Mouse (Mus musculus) layer of hippocampus, adult 9-11 months (tissue): Measurements from ENCODE around the gene Dstyk.

ENCODE experiments used
- DNase-seq: peaks from one replicate; pipeline ENCODE4 v3.0.0; 2022

Dstyk gene

DNA sequence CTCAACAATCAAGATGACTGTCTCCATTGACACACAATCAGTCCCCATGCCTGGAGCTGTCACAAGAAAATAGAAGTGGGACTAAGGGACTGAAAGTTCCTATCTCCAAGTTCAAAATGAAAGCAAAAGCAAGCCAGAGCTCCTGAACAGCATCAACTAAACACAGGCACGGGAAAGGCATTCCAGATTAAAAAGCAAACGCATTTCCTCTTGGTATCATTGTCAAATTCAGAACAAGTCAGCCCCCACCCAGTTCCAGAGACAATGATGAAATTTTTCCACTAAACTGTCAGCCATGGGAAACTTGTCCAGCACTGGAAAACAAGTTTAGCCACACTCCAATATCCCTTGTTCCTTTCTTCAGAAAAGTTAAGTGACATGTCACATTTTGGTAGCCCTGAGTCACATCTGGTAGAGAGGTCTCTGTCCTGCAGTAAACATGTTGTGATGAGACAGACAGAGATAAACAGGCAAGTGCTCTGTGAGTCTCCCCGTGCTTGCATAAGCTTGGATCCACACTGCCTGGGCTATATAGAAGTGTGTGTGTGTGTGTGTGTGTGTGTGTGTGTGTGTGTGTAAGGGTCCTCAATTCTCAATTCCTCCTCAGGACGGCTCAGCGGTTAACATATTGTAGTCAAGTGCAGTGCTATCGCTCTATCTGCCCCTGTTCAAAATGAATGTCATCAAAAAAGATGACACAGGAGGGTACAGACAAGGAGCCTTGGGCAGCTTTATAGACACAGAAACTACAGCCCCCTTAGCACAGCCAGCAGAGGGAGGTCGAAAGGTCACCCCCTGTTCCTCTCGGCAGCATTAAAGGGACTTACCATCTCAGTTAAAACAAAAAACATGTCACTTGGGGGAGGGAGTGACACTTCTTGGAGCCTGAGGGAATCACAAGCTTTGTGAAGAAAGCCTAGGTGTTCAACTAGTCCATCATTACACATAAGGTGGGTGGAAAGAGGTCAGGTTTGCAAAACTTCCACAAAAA lies 28.2 kb upstream of the Dstyk start:
- no peak for DNase-seq

DNA sequence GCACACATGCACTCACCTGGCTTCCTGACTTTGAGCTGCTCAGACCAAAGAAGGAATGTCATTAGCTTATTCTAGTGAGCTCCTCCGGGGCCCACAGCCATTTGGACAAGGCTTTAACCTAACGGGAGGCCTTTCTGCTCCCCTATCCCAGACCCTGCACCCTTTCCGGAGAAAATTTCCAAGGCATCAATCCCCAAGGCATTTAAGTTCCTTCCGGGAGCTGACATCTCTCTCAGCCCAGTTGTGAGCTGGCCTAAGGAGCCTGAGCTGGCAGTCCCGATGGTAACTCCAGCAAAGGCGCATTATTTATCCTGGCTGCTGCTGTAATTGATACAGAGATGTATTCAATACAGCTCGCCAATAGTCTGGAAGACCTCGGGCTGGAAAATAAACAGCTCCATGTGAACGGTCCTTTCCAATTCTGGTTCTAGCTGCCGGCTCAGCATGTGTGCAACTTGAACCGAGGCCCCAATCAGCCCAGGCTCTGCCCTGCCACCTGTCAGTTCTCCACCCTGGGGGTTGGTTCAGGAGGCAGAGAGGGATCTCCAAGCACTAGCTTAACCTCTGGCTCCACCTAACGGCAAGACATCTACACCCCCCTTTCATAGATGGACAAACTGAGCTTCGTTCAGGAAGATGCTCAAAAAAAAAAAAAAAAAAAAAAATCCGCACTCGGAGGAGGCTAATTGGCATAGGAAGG lies 27.3 kb upstream of the Dstyk start:
- DNase-seq, result peak; percentile 89

DNA sequence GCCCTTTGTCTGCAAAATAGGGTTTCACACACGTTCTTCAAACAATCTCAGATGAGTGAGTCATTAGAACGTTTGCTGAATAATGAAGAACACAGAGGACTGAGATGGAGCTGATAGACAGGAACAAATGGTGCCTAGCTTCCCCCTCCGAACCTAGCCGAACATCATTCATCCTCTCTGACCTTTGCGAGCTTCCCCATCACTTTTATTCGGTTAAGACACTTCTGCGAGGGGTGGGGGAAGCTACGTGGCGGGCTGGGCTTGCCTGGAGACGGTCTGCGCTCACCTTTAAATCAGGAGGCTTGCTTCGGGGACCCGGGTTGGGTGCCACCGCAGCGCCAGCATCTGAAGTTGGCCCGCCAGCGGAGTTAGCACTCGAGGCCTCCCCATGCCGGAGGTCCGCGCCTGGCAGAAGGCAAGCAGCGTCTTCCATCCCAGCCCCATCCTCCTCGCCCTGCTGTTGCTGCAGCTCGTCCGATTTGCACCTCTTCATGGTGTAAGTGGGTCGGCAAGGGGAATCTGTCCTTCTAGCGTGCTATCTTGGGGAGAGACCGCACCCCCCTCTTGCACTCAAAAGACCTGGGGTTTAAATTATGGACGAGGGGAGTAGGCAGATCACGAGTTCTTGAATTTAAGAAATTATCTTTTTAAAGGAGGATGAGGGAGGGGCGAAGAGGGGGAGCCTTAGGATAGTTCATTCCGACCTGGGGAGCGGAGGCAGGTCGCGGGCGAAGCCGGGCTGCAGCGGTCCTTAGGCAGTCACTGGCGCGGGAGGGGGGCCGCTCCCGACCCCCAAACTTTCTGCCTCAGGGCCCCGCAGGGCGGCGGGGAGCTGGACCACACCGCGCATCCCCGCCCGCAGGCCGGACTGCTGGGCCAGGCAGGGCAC lies 26.4 kb upstream of the Dstyk start, which contains the start of gene Tmcc2:
Tmcc2 (minus strand) TSS at position 591 of the 889 bp plus-strand sequence.
- DNase-seq, result no peak

DNA sequence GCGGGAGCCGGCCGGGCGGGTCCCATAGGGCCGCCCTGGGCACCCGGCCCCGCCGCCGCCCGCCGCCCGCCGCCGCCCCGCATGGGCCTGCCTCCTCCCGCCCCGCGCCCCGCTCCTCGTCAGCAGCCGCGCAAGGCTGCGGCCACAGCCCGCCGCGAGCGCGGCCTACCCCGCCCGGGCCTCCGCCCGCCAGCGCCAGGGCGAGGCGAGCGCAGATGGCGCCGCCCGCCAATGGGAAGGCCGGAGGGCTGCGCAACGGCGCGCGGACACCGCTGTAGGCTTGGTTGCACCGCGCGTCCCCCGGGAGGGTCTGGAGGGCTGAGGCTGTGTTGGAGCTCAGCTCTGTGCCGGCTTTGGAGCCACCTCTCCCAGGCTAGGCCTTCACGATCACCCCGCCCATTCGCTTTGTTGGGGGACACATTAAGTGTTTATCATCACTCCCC lies 25.8 kb upstream of the Dstyk start:
- DNase-seq, result peak; percentile 75

- DNase-seq, result no peak
Measured at GRCm38 (mm10) chr1:132392872-132393271, 24.5 kb upstream of the Dstyk start.

DNA sequence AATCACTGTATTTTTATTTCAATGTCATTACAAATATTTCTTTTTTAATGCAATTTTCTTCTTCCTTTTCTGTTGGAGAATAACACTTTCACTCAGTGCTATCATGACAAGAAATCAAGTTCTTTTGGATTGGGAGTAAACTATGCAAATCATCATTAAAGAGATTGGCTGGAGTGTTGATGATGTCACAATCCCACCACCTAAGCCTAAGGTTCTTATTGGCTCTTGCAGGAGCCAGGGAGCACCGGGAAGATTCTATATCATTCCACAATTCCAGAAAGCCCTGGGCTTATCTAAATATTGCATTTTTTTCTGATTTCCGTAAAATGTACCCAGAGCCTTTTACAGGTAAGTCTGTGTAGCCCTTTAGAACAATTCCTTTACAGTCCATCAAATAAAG lies 20.6 kb upstream of the Dstyk start:
- no peak for DNase-seq

GRCm38 (mm10) chr1:132400538-132400937 lies 16.8 kb upstream of the Dstyk start:
- DNase-seq, result no peak

- DNase-seq, result no peak
Measured at GRCm38 (mm10) chr1:132401843-132402242, 15.5 kb upstream of the Dstyk start.

- no peak for DNase-seq
Measured at GRCm38 (mm10) chr1:132410657-132411056, 6.7 kb upstream of the Dstyk start.

DNA sequence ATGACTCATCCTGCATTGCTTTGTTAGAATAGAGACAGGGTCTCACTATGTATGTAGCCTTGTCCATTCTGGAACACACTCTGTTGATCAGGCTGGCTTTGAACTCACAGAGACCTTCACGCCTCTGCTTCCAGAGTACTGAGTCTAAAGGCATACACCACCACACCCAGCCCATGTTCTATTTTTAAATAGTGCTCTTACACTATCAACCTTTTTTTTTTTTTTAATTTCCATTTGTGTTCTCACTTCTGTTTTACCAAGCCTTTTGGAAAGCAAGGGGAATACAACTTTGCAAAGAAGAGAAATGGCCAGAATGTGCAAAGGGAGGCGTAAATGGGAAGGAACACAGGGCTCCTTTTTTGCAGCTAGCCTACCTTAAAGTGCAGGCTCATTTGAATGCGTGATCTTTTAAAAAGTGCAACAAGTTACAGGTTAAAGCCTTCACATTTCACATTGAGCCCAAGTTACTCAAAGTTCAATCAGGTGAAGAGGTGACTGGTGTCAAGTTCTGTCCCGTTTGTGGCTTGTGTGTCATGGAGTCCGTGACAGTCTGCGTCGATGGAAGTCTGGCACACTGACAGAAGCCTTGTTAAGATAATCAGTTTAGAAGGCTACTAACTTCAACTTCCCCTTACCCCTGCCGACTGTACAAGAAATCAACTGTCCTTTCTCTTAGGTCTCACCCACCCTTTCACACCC lies 962 bp upstream of the Dstyk start:
- DNase-seq, result no peak

GRCm38 (mm10) chr1:132416943-132417290 lies 438 bp upstream of the Dstyk start:
- no peak for DNase-seq

DNA sequence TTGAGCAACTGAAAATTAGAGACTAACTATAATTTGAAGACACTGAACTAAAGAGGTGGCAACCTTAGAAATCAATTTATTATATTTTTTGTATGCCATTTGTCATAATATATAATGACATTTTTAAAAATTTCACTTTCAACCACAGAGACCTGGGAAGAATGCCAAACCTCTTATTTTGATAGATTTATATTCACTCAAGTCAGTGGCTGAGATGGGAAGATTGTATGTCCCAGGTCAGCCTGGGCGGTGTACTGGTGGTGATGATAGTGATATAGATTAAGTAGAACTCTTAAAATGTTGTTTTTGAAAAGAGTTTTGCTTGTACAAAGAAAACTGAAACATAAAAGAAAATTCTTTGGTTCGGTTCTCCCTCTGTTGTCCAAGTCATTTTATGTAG lies 2.9 kb downstream of the Dstyk start:
- DNase-seq, result no peak

DNA sequence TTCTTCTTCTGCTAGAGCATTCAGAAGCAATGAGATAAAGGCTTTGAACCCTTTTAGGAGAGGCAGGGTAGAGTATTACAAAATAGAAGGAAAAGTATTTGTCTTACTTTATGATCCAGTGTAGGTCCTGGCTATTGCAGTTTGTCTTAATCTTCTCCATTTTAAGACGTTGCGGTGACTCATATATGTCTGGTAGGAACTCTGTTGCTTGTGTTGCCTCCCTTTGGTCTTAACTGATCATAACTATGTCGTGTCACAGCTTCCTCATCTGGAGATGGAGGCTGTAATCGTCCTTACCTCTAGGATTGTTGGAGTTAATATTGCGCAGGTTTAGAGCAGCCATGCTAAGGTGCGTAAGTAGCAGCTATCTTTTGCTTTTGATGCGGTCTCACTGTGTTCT lies 3.3 kb downstream of the Dstyk start:
- DNase-seq, result no peak

DNA sequence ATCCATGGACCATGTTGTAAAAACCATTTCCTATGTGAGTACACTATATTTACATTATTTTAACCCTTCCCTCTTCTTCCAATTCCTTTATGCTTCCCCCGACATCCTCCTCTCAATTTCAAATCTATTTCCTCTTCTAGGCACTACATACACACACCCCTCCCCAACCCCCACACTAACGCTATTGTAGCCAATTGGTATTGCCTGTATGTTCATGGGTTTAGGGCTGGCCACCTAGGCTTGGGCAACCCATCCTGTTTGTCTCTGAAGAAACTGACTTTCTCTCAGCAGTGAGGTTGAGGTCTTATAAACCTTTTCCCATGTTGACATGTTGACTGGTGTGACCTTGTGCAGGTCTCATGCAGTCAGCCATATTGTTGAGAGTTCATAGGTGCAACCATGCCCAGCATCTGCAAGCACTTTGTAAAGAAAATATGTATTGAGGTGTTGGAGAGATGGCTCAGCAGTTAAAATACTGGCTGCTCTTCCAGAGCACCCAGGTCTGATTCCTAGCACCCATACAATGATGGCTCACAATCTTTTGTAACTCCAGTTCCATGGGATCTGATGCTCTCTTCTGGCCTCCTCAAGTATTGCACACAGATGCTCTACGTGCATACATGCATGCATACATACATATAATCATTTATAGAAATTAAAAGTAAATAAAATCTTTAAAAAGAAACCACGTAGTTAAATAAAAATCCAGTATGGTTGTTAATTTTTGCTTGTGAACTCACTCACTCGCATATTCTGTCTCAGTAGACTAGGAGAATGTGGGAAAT lies 5.7 kb downstream of the Dstyk start:
- no peak for DNase-seq

- DNase-seq, result no peak
Measured at GRCm38 (mm10) chr1:132425600-132425999, 8.2 kb downstream of the Dstyk start.

- peak; percentile 31 for DNase-seq
Measured at GRCm38 (mm10) chr1:132430818-132431217, 13.5 kb downstream of the Dstyk start.

GRCm38 (mm10) chr1:132431716-132432115 lies 14.4 kb downstream of the Dstyk start:
- DNase-seq, result peak; percentile 61

- DNase-seq, result no peak
Measured at GRCm38 (mm10) chr1:132433349-132433748, 16.0 kb downstream of the Dstyk start.

DNA sequence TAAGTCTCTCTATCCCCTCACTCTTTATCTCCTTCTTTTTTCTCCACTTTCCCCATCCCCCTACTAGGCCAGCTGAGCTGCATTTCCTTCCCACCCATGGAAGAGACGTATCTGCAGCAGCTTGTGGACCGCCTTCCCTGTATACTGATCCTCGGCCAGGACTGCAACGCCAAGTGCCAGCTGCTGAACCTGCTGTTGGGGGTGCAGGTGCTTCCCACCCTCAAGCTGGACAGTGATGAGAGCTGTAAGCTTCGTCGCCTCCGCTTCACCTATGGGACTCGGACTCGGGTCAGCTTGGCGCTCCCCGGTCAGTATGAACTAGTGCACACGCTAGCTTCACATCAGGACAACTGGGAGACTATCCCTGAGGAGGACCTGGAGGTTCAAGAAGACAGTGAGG lies 16.7 kb downstream of the Dstyk start:
- no peak for DNase-seq

- no peak for DNase-seq
Measured at GRCm38 (mm10) chr1:132436320-132436958, 19.1 kb downstream of the Dstyk start.

- no peak for DNase-seq
Measured at GRCm38 (mm10) chr1:132436960-132437359, 19.6 kb downstream of the Dstyk start.
